15 mouse cellular contexts compared by ENCODE assay signal in the genomic region with DNA sequence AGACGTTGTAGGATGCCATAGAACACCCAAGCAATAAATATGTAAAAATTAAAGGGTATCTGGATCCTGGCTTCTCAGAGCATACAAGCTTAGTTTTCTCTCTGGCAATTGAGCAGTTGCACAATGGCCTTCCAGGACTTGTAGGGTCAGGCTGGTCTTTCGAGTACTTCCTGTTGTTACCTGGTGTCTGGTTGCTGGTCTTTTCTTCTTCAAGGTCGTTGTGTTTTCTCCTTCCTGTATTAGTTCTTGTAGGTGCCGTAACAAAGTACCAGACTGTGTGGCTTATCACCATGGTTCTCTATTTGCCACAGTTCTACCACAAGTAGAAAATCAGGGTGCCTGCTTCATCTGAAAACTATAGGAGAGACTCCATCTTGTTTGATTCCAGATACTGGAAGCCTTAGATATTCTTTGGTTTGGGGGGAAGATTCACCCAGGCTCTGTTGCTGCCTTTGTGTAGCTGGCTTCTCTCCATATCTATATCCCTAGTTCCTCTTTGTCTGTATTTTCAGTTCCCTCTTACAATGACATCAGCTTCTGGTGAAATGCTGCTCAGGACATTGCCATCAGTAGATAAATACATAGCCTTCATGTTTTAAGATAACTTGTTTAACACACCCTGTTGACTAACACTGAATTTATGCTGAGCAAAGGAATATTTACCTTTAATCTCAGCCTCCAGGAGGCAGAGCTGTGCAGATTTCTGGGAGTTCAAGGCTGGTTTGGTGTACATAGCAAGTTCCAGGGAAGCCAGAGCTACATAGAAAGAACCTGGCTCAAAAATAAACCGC. TPM values are rescaled to one million over a fixed set of nuclear protein-coding genes. Genes with fewer than 3 reads are reported as not detected.
DNase-seq lines count a peak whose midpoint lies in the region; ATAC-seq lines count a peak whose summit lies in the region.
"Had no signal": no experiment of that assay in that cellular context is flagged by ENCODE, and none has a peak within 500 bp of the region (broad histone marks: within the 10 kb centered on the region; RNA-seq: fewer than 3 reads in every experiment).

No protein-coding gene starts in this region.

- H3K4me1 ChIP-seq in heart, embryonic 15.5 days (replicated peaks), result peaks cover 14% of the 10 kb centered on the region; the same call in 1 of the 2 replicates
- H3K4me1 ChIP-seq: embryonic facial prominence, embryonic 12.5 days; hindbrain, embryonic 12.5 days; midbrain, embryonic 15.5 days; stomach, embryonic 15.5 days had no signal

- no peak overlapping the region for H3K9ac ChIP-seq in heart, embryonic 15.5 days
- H3K9ac ChIP-seq: embryonic facial prominence, embryonic 12.5 days; hindbrain, embryonic 12.5 days; midbrain, embryonic 15.5 days; stomach, embryonic 15.5 days had no signal

- DNase-seq in heart, postnatal 4 days, result no peak
- peak; percentile 78 for DNase-seq in 416B (ENCODE audit: low read depth)
- DNase-seq in c-Kit-positive CD71-positive TER-119-negative erythroid progenitor cells, embryonic 14.5 days (ENCODE audit: low read depth), result peak; percentile 71
- no peak for DNase-seq in right cerebral cortex, postnatal 10 days (ENCODE audit: low spot score in 2 of 2)
- no peak for DNase-seq in right cerebral cortex, adult 18-20 months
- no peak for DNase-seq in left cerebral cortex, adult 18-20 months (ENCODE audit: low spot score in 2 of 2)
- DNase-seq: cerebellum, adult 11 months had no signal

- 69% methylated on average over 5 of the region's 5 CpGs for WGBS in heart, embryonic 15.5 days

- H3K36me3 ChIP-seq in heart, embryonic 15.5 days, result peaks cover 8% of the 10 kb centered on the region; the same call in 1 of the 2 replicates
- H3K36me3 ChIP-seq: embryonic facial prominence, embryonic 12.5 days; hindbrain, embryonic 12.5 days; midbrain, embryonic 15.5 days; stomach, embryonic 15.5 days had no signal

- H3K4me3 ChIP-seq in heart, embryonic 15.5 days, result no peak overlapping the region
- H3K4me3 ChIP-seq: embryonic facial prominence, embryonic 12.5 days; hindbrain, embryonic 12.5 days; midbrain, embryonic 15.5 days; stomach, embryonic 15.5 days had no signal

- H3K9me3 ChIP-seq in heart, embryonic 15.5 days (replicated peaks), result no peaks in the 10 kb centered on the region
- H3K9me3 ChIP-seq: embryonic facial prominence, embryonic 12.5 days; hindbrain, embryonic 12.5 days; midbrain, embryonic 15.5 days; stomach, embryonic 15.5 days had no signal

- no peak overlapping the region for H3K4me2 ChIP-seq in heart, embryonic 15.5 days
- H3K4me2 ChIP-seq: embryonic facial prominence, embryonic 12.5 days; hindbrain, embryonic 12.5 days; midbrain, embryonic 15.5 days; stomach, embryonic 15.5 days had no signal

- ATAC-seq in heart, embryonic 15.5 days (replicated peaks; ENCODE audit: insufficient number of reproducible peaks, insufficient read depth, low FRiP score, low read depth), result no peak
- ATAC-seq in megakaryocyte progenitor cell, adult 5-6 weeks (replicated peaks; ENCODE audit: poor library complexity), result peak; percentile 77
- ATAC-seq: activated CD4-positive, CD25-positive, alpha-beta regulatory T cell, adult 4 months; forebrain, embryonic 16.5 days; midbrain, embryonic 15.5 days had no signal

- H3K27ac ChIP-seq in heart, embryonic 15.5 days, result peak overlapping the region; percentile 35; the same call in 1 of the 2 replicates
- H3K27ac ChIP-seq: embryonic facial prominence, embryonic 12.5 days; hindbrain, embryonic 12.5 days; midbrain, embryonic 15.5 days; stomach, embryonic 15.5 days had no signal

- H3K27me3 ChIP-seq in heart, embryonic 15.5 days, result no peaks in the 10 kb centered on the region
- H3K27me3 ChIP-seq: embryonic facial prominence, embryonic 12.5 days; hindbrain, embryonic 12.5 days; midbrain, embryonic 15.5 days; stomach, embryonic 15.5 days had no signal

RNA-seq across cellular contexts. Expression of a gene that starts 49.8 kb away (rescaled TPM):
- 18.9 and 19.9 TPM in 2 replicates for polyA plus RNA-seq in heart, embryonic 15.5 days (2015; fragmentation: Nextera tagmentation; extraction: Ambion mirVana)
- total RNA-seq in heart, postnatal 4 days (2021), result 10 to 100 TPM; 29.6 to 36.3 TPM
- total RNA-seq in megakaryocyte progenitor cell, adult 5-6 weeks (2015), result 56.6 and 58.9 TPM in 2 replicates
- 11.9 and 28.5 TPM in 2 replicates for total RNA-seq in megakaryocyte progenitor cell, adult 5-6 weeks (2017)
- 10 to 100 TPM; 71.4 to 77.4 TPM for total RNA-seq in left cerebral cortex, adult 18-20 months (2021)

Comparison
In these comparisons a context has a peak if more than half of its experiments do, and no peak if none do; other contexts are left out.
1. DNase-seq: peak in 416B (single experiment) and c-Kit-positive CD71-positive TER-119-negative erythroid progenitor cells, embryonic 14.5 days (single experiment); none in heart, postnatal 4 days (single experiment), right cerebral cortex, postnatal 10 days (0 of 2), right cerebral cortex, adult 18-20 months (single experiment) and left cerebral cortex, adult 18-20 months (0 of 2).